Comparison of ENCODE assay signal across 11 mouse cellular contexts in genomic region chr4:140683608-140684007, GRCm38 (mm10). TPM values are rescaled to one million over a fixed set of nuclear protein-coding genes. Genes with fewer than 3 reads are reported as not detected.
DNase-seq lines count a peak whose midpoint lies in the region; ATAC-seq lines count a peak whose summit lies in the region.
"Had no signal": no experiment of that assay in that cellular context is flagged by ENCODE, and none has a peak within 500 bp of the region (broad histone marks: within the 10 kb centered on the region; RNA-seq: fewer than 3 reads in every experiment).

No protein-coding gene starts in this region.

- 34% methylated on average over 8 of the region's 8 CpGs for WGBS in heart, embryonic 13.5 days
- WGBS in midbrain, embryonic 11.5 days = 52% methylated on average over 8 of the region's 8 CpGs
- WGBS in midbrain, embryonic 14.5 days = 24% methylated on average over 8 of the region's 8 CpGs
- WGBS in limb, embryonic 12.5 days = 15% methylated on average over 8 of the region's 8 CpGs
- WGBS in stomach, embryonic 15.5 days = 33% methylated on average over 8 of the region's 8 CpGs

- ATAC-seq in heart, embryonic 13.5 days (ENCODE audit: extremely low read depth, insufficient number of reproducible peaks, low FRiP score, low TSS enrichment) = no peak
- no peak for ATAC-seq in midbrain, embryonic 11.5 days (ENCODE audit: low FRiP score)
- ATAC-seq in midbrain, embryonic 14.5 days (ENCODE audit: low FRiP score, low TSS enrichment) = no peak
- no peak for ATAC-seq in limb, embryonic 12.5 days (ENCODE audit: insufficient number of reproducible peaks, insufficient read depth, low FRiP score, low TSS enrichment, low read depth)
- peak; percentile 51 for ATAC-seq in stomach, embryonic 15.5 days (ENCODE audit: insufficient read depth, low FRiP score, low read depth)
- no peak for ATAC-seq in monocyte, adult 5-6 weeks (replicated peaks; ENCODE audit: insufficient number of reproducible peaks, low FRiP score, low TSS enrichment, poor library complexity, severe bottlenecking)

- peak overlapping the region; percentile 65 for H3K4me2 ChIP-seq in heart, embryonic 13.5 days
- no peak overlapping the region; the same call in 1 of the 2 replicates for H3K4me2 ChIP-seq in midbrain, embryonic 11.5 days
- H3K4me2 ChIP-seq in midbrain, embryonic 14.5 days (ENCODE audit: low read length) = no peak overlapping the region
- H3K4me2 ChIP-seq in limb, embryonic 12.5 days = peak overlapping the region; percentile 57
- peak overlapping the region; percentile 53 for H3K4me2 ChIP-seq in stomach, embryonic 15.5 days

- H3K27ac ChIP-seq in heart, embryonic 13.5 days (replicated peaks) = no peak overlapping the region; the same call in 1 of the 2 replicates
- H3K27ac ChIP-seq in midbrain, embryonic 11.5 days (ENCODE audit: low read depth, low read length) = peak overlapping the region; percentile 6; the same call in 1 of the 2 replicates
- H3K27ac ChIP-seq in midbrain, embryonic 14.5 days (replicated peaks; ENCODE audit: low read depth, low read length) = no peak overlapping the region
- no peak overlapping the region for H3K27ac ChIP-seq in limb, embryonic 12.5 days
- H3K27ac ChIP-seq in stomach, embryonic 15.5 days = peak overlapping the region; percentile 81
- H3K27ac ChIP-seq: hindbrain, embryonic 14.5 days had no signal

- H3K27me3 ChIP-seq in heart, embryonic 13.5 days (replicated peaks) = peaks cover 8% of the 10 kb centered on the region; the same call in 1 of the 2 replicates
- no peaks in the 10 kb centered on the region for H3K27me3 ChIP-seq in midbrain, embryonic 11.5 days (ENCODE audit: control insufficient read depth, insufficient read depth, low read length)
- H3K27me3 ChIP-seq in midbrain, embryonic 14.5 days (ENCODE audit: control insufficient read depth, insufficient read depth, low read length) = no peaks in the 10 kb centered on the region
- H3K27me3 ChIP-seq in limb, embryonic 12.5 days = no peaks in the 10 kb centered on the region
- no peaks in the 10 kb centered on the region for H3K27me3 ChIP-seq in stomach, embryonic 15.5 days (replicated peaks)

- H3K9me3 ChIP-seq in heart, embryonic 13.5 days = no peaks in the 10 kb centered on the region
- no peaks in the 10 kb centered on the region for H3K9me3 ChIP-seq in midbrain, embryonic 11.5 days (ENCODE audit: control insufficient read depth, low read length)
- no peaks in the 10 kb centered on the region for H3K9me3 ChIP-seq in midbrain, embryonic 14.5 days (ENCODE audit: control insufficient read depth, low read length)
- no peaks in the 10 kb centered on the region for H3K9me3 ChIP-seq in limb, embryonic 12.5 days
- H3K9me3 ChIP-seq in stomach, embryonic 15.5 days = no peaks in the 10 kb centered on the region

- peak overlapping the region; percentile 70; the same call in 1 of the 2 replicates for H3K9ac ChIP-seq in heart, embryonic 13.5 days
- no peak overlapping the region for H3K9ac ChIP-seq in midbrain, embryonic 11.5 days (ENCODE audit: low read length)
- H3K9ac ChIP-seq in midbrain, embryonic 14.5 days (replicated peaks; ENCODE audit: low read length) = no peak overlapping the region
- no peak overlapping the region for H3K9ac ChIP-seq in limb, embryonic 12.5 days (replicated peaks)
- H3K9ac ChIP-seq in stomach, embryonic 15.5 days = no peak overlapping the region
- H3K9ac ChIP-seq: hindbrain, embryonic 14.5 days had no signal

- H3K36me3 ChIP-seq in heart, embryonic 13.5 days = no peaks in the 10 kb centered on the region
- no peaks in the 10 kb centered on the region for H3K36me3 ChIP-seq in midbrain, embryonic 11.5 days (ENCODE audit: control insufficient read depth, insufficient read depth, low read length)
- H3K36me3 ChIP-seq in midbrain, embryonic 14.5 days (ENCODE audit: control insufficient read depth, insufficient read depth, low read length) = no peaks in the 10 kb centered on the region
- no peaks in the 10 kb centered on the region for H3K36me3 ChIP-seq in limb, embryonic 12.5 days
- no peaks in the 10 kb centered on the region for H3K36me3 ChIP-seq in stomach, embryonic 15.5 days

- peak overlapping the region; percentile 18; the same call in 1 of the 2 replicates for H3K4me3 ChIP-seq in heart, embryonic 13.5 days
- no peak overlapping the region for H3K4me3 ChIP-seq in midbrain, embryonic 11.5 days (ENCODE audit: low read depth, low read length)
- H3K4me3 ChIP-seq in midbrain, embryonic 14.5 days (replicated peaks; ENCODE audit: low read depth, low read length) = no peak overlapping the region
- H3K4me3 ChIP-seq in limb, embryonic 12.5 days (replicated peaks) = no peak overlapping the region
- no peak overlapping the region for H3K4me3 ChIP-seq in stomach, embryonic 15.5 days (replicated peaks)

- peaks cover 27% of the 10 kb centered on the region for H3K4me1 ChIP-seq in heart, embryonic 13.5 days
- peaks cover 11% of the 10 kb centered on the region for H3K4me1 ChIP-seq in midbrain, embryonic 11.5 days (ENCODE audit: control insufficient read depth, insufficient read depth, low read length)
- H3K4me1 ChIP-seq in midbrain, embryonic 14.5 days (ENCODE audit: control insufficient read depth, insufficient read depth, low read length) = peaks cover 8% of the 10 kb centered on the region; the same call in 1 of the 2 replicates
- H3K4me1 ChIP-seq in limb, embryonic 12.5 days (replicated peaks) = peaks cover 30% of the 10 kb centered on the region
- H3K4me1 ChIP-seq in stomach, embryonic 15.5 days = peaks cover 18% of the 10 kb centered on the region

- DNase-seq in heart, adult 8-10 months (ENCODE audit: low spot score) = no peak
- DNase-seq in midbrain, embryonic 11.5 days (ENCODE audit: low spot score, missing footprints) = no peak
- DNase-seq in midbrain, embryonic 14.5 days = no peak
- no peak for DNase-seq in right cerebral cortex, postnatal 25 days
- DNase-seq: cerebellum, adult 11-12 months; thymus, postnatal 36 days had no signal

RNA-seq across cellular contexts. Expression of gene Rcc2, which starts 16.7 kb away (rescaled TPM):
- polyA plus RNA-seq in heart, embryonic 13.5 days (2015; fragmentation: Nextera tagmentation; extraction: Ambion mirVana) = 9.8 and 10.7 TPM in 2 replicates
- 10 to 100 TPM; 11.4 to 12.5 (median 11.9) TPM for total RNA-seq in heart, adult 8-10 months (2022)
- 54.1 and 70.1 TPM in 2 replicates for polyA plus RNA-seq in midbrain, embryonic 11.5 days (2014; fragmentation: Nextera tagmentation; extraction: Ambion mirVana)
- polyA plus RNA-seq in midbrain, embryonic 14.5 days (2014; fragmentation: Nextera tagmentation; extraction: Ambion mirVana) = 21.2 and 21.5 TPM in 2 replicates
- 75.8 and 139 TPM in 2 replicates for polyA plus RNA-seq in limb, embryonic 12.5 days (2016; fragmentation: Nextera tagmentation; extraction: Ambion mirVana)
- polyA plus RNA-seq in stomach, embryonic 15.5 days (2015; fragmentation: Nextera tagmentation; extraction: Ambion mirVana) = 46.5 and 47.9 TPM in 2 replicates
- 37.9 to 43.0 TPM (median 38.5 TPM) in 3 replicates for total RNA-seq in monocyte, adult 5-6 weeks (2017)

RNA-seq across cellular contexts. Expression of gene Arhgef10l, which starts 17.8 kb away (rescaled TPM):
- polyA plus RNA-seq in heart, embryonic 13.5 days (2015; fragmentation: Nextera tagmentation; extraction: Ambion mirVana) = 15.3 and 18.2 TPM in 2 replicates
- 10 to 100 TPM; 59.6 to 80.5 (median 71.9) TPM for total RNA-seq in heart, adult 8-10 months (2022)
- polyA plus RNA-seq in midbrain, embryonic 11.5 days (2014; fragmentation: Nextera tagmentation; extraction: Ambion mirVana) = 17.6 and 18.5 TPM in 2 replicates
- 18.7 and 24.6 TPM in 2 replicates for polyA plus RNA-seq in midbrain, embryonic 14.5 days (2014; fragmentation: Nextera tagmentation; extraction: Ambion mirVana)
- 18.1 and 20.0 TPM in 2 replicates for polyA plus RNA-seq in limb, embryonic 12.5 days (2016; fragmentation: Nextera tagmentation; extraction: Ambion mirVana)
- 15.2 and 15.9 TPM in 2 replicates for polyA plus RNA-seq in stomach, embryonic 15.5 days (2015; fragmentation: Nextera tagmentation; extraction: Ambion mirVana)
- 139 to 166 TPM (median 160 TPM) in 3 replicates for total RNA-seq in monocyte, adult 5-6 weeks (2017)

RNA-seq across cellular contexts. Expression of gene Padi6, which starts 58.8 kb away (rescaled TPM):
- not detected in 2 replicates for polyA plus RNA-seq in heart, embryonic 13.5 days (2015; fragmentation: Nextera tagmentation; extraction: Ambion mirVana)
- total RNA-seq in heart, adult 8-10 months (2022) = not detected
- 0.15 TPM in 1 of 2 replicates, not detected in the other for polyA plus RNA-seq in midbrain, embryonic 11.5 days (2014; fragmentation: Nextera tagmentation; extraction: Ambion mirVana)
- polyA plus RNA-seq in midbrain, embryonic 14.5 days (2014; fragmentation: Nextera tagmentation; extraction: Ambion mirVana) = not detected in 2 replicates
- not detected in 2 replicates for polyA plus RNA-seq in limb, embryonic 12.5 days (2016; fragmentation: Nextera tagmentation; extraction: Ambion mirVana)
- polyA plus RNA-seq in stomach, embryonic 15.5 days (2015; fragmentation: Nextera tagmentation; extraction: Ambion mirVana) = 0.19 and 0.49 TPM in 2 replicates
- not detected in 3 replicates for total RNA-seq in monocyte, adult 5-6 weeks (2017)
- polyA plus RNA-seq: hindbrain, embryonic 14.5 days had no signal

Comparison
In these comparisons a context has a peak if more than half of its experiments do, and no peak if none do; other contexts are left out.
1. H3K27ac ChIP-seq: peak in midbrain, embryonic 11.5 days (single experiment) and stomach, embryonic 15.5 days (single experiment); none in heart, embryonic 13.5 days (single experiment), midbrain, embryonic 14.5 days (single experiment) and limb, embryonic 12.5 days (single experiment).
2. H3K4me2 ChIP-seq: peak in heart, embryonic 13.5 days (single experiment), limb, embryonic 12.5 days (single experiment) and stomach, embryonic 15.5 days (single experiment); none in midbrain, embryonic 11.5 days (single experiment) and midbrain, embryonic 14.5 days (single experiment).